Mouse (Mus musculus) liver, embryonic 11.5 days (tissue): Measurements from ENCODE around the gene Slc23a4. TPM values are rescaled to one million over a fixed set of nuclear protein-coding genes. Genes with fewer than 3 reads are reported as not detected.

Experiments used
- ATAC-seq: fragments of 200-750 bp; cut with Nextera tagmentation; replicated peaks from 2 replicates; pipeline ENCODE4 v1.8.0; 2017; ENCODE audit warnings: moderate number of reproducible peaks, mild to moderate bottlenecking, moderate TSS enrichment, moderate library complexity; ENCODE audit not compliant: low FRiP score
- DNase-seq: peaks from one replicate; pipeline ENCODE4 v3.0.0-alpha.2; 2017; ENCODE audit warnings: low spot score
- H3K27ac ChIP-seq: fragments of 300-500 bp; sonication (generic); 2 replicates; pipeline ENCODE4 v1.5.1; 2014; ENCODE audit warnings: mild to moderate bottlenecking, low read depth, low read length, control low read depth
- H3K27me3 ChIP-seq: fragments of 300-500 bp; sonication (generic); replicated peaks from 2 replicates; pipeline ENCODE4 v1.6.1; 2014; ENCODE audit warnings: low read length, mixed read lengths; ENCODE audit not compliant: control insufficient read depth, insufficient read depth
- H3K36me3 ChIP-seq: fragments of 300-500 bp; sonication (generic); 2 replicates; pipeline ENCODE4 v1.6.1; 2014; ENCODE audit warnings: mild to moderate bottlenecking, low read length, moderate library complexity, mixed read lengths; ENCODE audit not compliant: control insufficient read depth, insufficient read depth
- H3K4me1 ChIP-seq: fragments of 300-500 bp; sonication (generic); replicated peaks from 2 replicates; pipeline ENCODE4 v1.6.1; 2014; ENCODE audit warnings: low read length, mixed read lengths; ENCODE audit not compliant: control insufficient read depth, insufficient read depth
- H3K4me2 ChIP-seq: fragments of 300-500 bp; sonication (generic); 2 replicates; pipeline ENCODE4 v1.6.1; 2014; ENCODE audit warnings: mild to moderate bottlenecking, control low read depth, moderate library complexity
- H3K4me3 ChIP-seq: fragments of 300-500 bp; sonication (generic); 2 replicates; pipeline ENCODE4 v1.5.1; 2014; ENCODE audit warnings: low read depth, low read length, control low read depth
- H3K9ac ChIP-seq: fragments of 300-500 bp; sonication (generic); 2 replicates; pipeline ENCODE4 v1.6.1; 2014; ENCODE audit warnings: low read depth, low read length, control low read depth
- H3K9me3 ChIP-seq: fragments of 300-500 bp; sonication (generic); 2 replicates; pipeline ENCODE4 v1.6.1; 2016; ENCODE audit warnings: low read length, inconsistent platforms, mixed read lengths; ENCODE audit not compliant: control insufficient read depth
- WGBS: fragments of 180-500 bp; shearing (Covaris S2); extraction: QIAGEN DNeasy Blood & Tissue Kit; methylation state at CpG from one replicate; pipeline ENCODE4 v1.1.7; 2014; 5-methylcytosine and 5-hydroxymethylcytosine counted together
- polyA plus RNA-seq: library from polyadenylated mRNA; unstranded; fragments of >200 nt; fragmentation: Nextera tagmentation; extraction: Ambion mirVana; gene quantifications from 2 replicates; pipeline ENCODE4 v1.2.1, GENCODE M21; 2014

Gene Slc23a4
- polyA plus RNA-seq, 1 experiment from 2014 or later = 0.71 TPM

DNA sequence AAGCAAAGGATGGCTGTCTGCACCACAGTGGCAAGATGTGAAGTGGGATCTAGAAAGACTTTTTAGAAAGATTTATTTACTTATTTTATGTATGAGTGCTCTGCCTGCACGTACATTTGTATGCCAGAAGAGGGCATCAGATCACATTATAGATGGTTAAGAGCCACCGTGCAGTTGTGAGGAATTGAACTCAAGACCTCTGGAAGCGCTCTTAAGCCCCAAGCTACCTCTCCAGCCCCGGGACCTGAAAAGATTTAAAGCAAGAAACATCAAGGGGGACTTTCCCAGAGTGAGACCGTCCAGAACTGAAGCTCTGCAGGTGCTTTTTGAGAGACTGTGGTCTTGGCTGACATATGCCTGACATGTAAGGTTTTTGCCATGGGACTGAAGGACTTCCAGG lies 51.5 kb downstream of the Slc23a4 start:
- WGBS = 57% methylated on average over 5 of the region's 5 CpGs
- H3K36me3 ChIP-seq = no peaks in the 10 kb centered on the region
- DNase-seq (no peak), ATAC-seq (no peak)
- H3K9ac ChIP-seq = no peak overlapping the region
- no peaks in the 10 kb centered on the region for H3K27me3 ChIP-seq
- no peak overlapping the region for H3K4me3 ChIP-seq
- no peaks in the 10 kb centered on the region for H3K9me3 ChIP-seq
- H3K4me1 ChIP-seq = peaks cover 6% of the 10 kb centered on the region; the same call in 1 of the 2 replicates
- no peak overlapping the region for H3K27ac ChIP-seq
- no peak overlapping the region for H3K4me2 ChIP-seq

- no peaks in the 10 kb centered on the region for H3K4me1 ChIP-seq
- no peak overlapping the region for H3K9ac ChIP-seq
- H3K36me3 ChIP-seq = no peaks in the 10 kb centered on the region
- no peak overlapping the region for H3K4me2 ChIP-seq
- DNase-seq = no peak
- H3K27ac ChIP-seq = no peak overlapping the region
- no peak overlapping the region for H3K4me3 ChIP-seq
- H3K9me3 ChIP-seq = no peaks in the 10 kb centered on the region
- no peak for ATAC-seq
- no peaks in the 10 kb centered on the region for H3K27me3 ChIP-seq
- 77% methylated on average over 1 of the region's 1 CpGs for WGBS
Observed at GRCm38 (mm10) chr6:34932633-34933032, 55.6 kb downstream of the Slc23a4 start.

DNA sequence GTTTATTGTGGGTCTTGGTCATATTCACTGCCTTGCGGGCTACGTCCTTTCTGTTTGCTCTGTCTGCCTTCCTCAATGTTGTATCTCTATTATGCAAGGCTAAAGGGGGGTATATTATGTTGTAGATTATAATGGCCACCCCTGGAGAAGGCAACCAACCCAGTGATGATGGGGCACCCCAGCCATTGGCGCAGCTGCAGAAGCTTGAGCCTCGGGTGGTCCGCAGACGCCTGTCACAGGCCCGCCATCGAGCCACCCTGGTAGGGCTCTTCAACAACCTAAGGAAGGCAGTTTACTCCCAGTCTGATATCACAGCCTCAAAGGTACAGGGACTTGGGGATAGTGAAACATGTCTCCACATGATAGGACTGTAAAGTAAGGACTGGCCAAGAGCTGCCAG lies 60.6 kb downstream of the Slc23a4 start:
- Histone ChIP-seq H3K9ac (no peak overlapping the region), H3K9me3 (no peaks in the 10 kb centered on the region), H3K27me3 (no peaks in the 10 kb centered on the region), H3K4me2 (no peak overlapping the region), H3K36me3 (no peaks in the 10 kb centered on the region), H3K4me3 (no peak overlapping the region), H3K4me1 (no peaks in the 10 kb centered on the region), H3K27ac (no peak overlapping the region)
- DNase-seq = no peak
- no peak for ATAC-seq
- WGBS = 88% methylated on average over 8 of the region's 8 CpGs

DNA sequence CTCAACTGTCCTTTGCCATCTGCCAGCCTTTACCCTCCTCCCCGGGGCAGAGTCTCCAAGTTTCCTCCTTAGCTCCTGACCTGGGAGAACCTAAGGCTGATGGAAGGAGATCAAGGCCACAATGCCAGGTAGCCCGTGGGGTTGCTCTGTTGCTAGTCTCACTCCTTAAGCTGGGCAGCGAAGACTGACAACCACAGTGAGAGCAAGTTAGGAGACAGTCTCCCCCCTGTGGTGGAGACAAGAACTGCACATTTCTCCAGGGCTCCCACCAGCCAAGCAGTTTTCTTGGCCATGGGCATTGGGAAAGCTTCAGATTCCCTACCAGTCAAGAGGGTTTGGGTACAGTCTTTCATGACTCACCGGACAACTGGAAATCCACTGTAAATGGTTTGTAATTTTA lies 61.0 kb downstream of the Slc23a4 start:
- H3K4me1 ChIP-seq = no peaks in the 10 kb centered on the region
- no peaks in the 10 kb centered on the region for H3K36me3 ChIP-seq
- H3K9me3 ChIP-seq = no peaks in the 10 kb centered on the region
- H3K4me2 ChIP-seq = no peak overlapping the region
- no peak overlapping the region for H3K4me3 ChIP-seq
- H3K27me3 ChIP-seq = no peaks in the 10 kb centered on the region
- ATAC-seq (no peak), DNase-seq (peak; percentile 62)
- 43% methylated on average over 4 of the region's 4 CpGs for WGBS
- H3K9ac ChIP-seq = no peak overlapping the region
- H3K27ac ChIP-seq = no peak overlapping the region

GRCm38 (mm10) chr6:34921941-34922340 lies 66.3 kb downstream of the Slc23a4 start:
- Histone ChIP-seq H3K4me2 (no peak overlapping the region), H3K9ac (no peak overlapping the region), H3K27me3 (no peaks in the 10 kb centered on the region), H3K4me3 (no peak overlapping the region), H3K4me1 (0 out of 2 replicates have a peak, but pooled peaks cover 2% of the 10 kb centered on the region), H3K9me3 (no peaks in the 10 kb centered on the region), H3K36me3 (no peaks in the 10 kb centered on the region), H3K27ac (no peak overlapping the region)
- ATAC-seq (peak; percentile 77), DNase-seq (peak; percentile 57)
- 50% methylated on average over 14 of the region's 14 CpGs for WGBS

DNA sequence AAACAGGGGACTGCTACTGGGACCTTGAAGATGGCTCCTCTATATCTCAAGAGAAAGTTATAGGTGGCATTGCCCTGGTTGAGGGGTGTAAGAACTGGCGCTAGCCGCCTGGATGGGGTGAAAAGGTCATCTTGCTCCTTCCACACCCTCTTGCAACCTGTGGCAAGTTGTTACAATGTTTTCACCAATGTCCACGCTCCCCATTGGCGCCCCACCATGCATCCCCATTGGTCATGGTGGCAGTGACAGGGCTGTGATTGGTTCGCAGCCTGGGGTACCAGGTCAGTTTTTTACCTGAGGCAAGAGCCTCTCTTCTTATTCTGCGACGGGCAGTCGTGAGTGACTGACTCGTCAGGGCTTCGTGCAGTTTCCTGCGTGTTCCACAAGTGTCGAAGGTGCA lies 67.6 kb downstream of the Slc23a4 start:
- Histone ChIP-seq H3K27me3 (no peaks in the 10 kb centered on the region), H3K4me1 (0 out of 2 replicates have a peak, but pooled peaks cover 3% of the 10 kb centered on the region), H3K27ac (no peak overlapping the region), H3K4me2 (no peak overlapping the region), H3K36me3 (no peaks in the 10 kb centered on the region), H3K4me3 (no peak overlapping the region), H3K9me3 (no peaks in the 10 kb centered on the region), H3K9ac (no peak overlapping the region)
- WGBS = 91% methylated on average over 12 of the region's 12 CpGs
- DNase-seq (no peak), ATAC-seq (no peak)

DNA sequence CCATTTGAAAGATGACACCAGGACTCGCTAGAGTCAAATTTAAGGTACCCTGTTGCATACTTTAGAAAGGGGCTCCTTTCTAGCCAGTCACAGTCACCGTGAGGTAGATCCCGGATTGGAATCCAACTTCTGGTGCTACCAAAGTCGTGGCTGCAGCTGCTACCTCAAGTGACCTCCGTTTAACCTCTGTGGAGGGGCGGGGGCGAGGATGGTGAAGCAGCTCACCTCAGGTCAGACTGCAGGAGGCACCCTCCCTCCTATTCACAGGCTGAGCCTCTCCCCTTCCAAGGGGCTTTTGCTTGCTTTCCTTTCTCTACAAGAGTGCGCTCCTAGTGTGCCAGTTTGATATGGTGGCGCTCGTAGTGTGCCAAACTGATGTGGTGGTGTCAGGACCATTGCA lies 68.2 kb downstream of the Slc23a4 start, which contains the start of gene Stra8:
Gene Stra8, plus strand, starts transcription at position 208 of the 400 bp plus-strand sequence.
- WGBS = 50% methylated on average over 10 of the region's 10 CpGs
- Histone ChIP-seq H3K9me3 (no peaks in the 10 kb centered on the region), H3K4me3 (no peak within 1 kb of the TSS), H3K9ac (no peak within 1 kb of the TSS), H3K27me3 (no peaks in the 10 kb centered on the region), H3K27ac (no peak within 1 kb of the TSS), H3K4me1 (0 out of 2 replicates have a peak, but pooled peaks cover 3% of the 10 kb centered on the region), H3K4me2 (no peak within 1 kb of the TSS), H3K36me3 (no peaks in the 10 kb centered on the region)
- ATAC-seq (no peak), DNase-seq (no peak)

GRCm38 (mm10) chr6:34919146-34919545 lies 69.1 kb downstream of the Slc23a4 start:
- Histone ChIP-seq H3K9ac (no peak overlapping the region), H3K4me3 (no peak overlapping the region), H3K27ac (no peak overlapping the region), H3K9me3 (no peaks in the 10 kb centered on the region), H3K4me2 (no peak overlapping the region), H3K27me3 (no peaks in the 10 kb centered on the region), H3K36me3 (no peaks in the 10 kb centered on the region), H3K4me1 (0 out of 2 replicates have a peak, but pooled peaks cover 3% of the 10 kb centered on the region)
- ATAC-seq = no peak
- 83% methylated on average over 7 of the region's 7 CpGs for WGBS
- no peak for DNase-seq

DNA sequence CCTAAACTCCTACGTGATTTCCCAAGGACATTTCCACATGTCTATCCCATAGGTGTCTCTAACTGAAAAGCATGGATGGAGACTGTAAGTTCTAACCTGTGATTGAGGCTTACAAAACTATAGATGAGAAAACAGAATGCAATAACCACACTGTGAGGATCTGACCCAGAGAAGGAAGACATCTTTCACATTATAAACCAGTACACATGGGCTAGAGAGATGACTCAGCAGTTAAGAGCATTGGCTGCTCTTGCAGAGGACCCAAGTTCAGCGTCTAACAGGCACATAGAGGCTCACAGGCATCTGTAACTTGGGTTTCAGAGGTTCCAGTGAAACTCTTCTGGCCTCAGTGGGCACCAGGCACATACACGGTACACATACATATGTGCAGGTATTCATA lies 73.7 kb downstream of the Slc23a4 start:
- no peak for DNase-seq
- Histone ChIP-seq H3K27me3 (no peaks in the 10 kb centered on the region), H3K4me2 (no peak overlapping the region), H3K9ac (no peak overlapping the region), H3K36me3 (no peaks in the 10 kb centered on the region), H3K27ac (no peak overlapping the region), H3K4me3 (no peak overlapping the region), H3K9me3 (no peaks in the 10 kb centered on the region), H3K4me1 (peaks cover 10% of the 10 kb centered on the region)
- ATAC-seq = no peak
- 81% methylated on average over 3 of the region's 3 CpGs for WGBS
